8 mouse cellular contexts compared by ENCODE assay signal in the genomic region with DNA sequence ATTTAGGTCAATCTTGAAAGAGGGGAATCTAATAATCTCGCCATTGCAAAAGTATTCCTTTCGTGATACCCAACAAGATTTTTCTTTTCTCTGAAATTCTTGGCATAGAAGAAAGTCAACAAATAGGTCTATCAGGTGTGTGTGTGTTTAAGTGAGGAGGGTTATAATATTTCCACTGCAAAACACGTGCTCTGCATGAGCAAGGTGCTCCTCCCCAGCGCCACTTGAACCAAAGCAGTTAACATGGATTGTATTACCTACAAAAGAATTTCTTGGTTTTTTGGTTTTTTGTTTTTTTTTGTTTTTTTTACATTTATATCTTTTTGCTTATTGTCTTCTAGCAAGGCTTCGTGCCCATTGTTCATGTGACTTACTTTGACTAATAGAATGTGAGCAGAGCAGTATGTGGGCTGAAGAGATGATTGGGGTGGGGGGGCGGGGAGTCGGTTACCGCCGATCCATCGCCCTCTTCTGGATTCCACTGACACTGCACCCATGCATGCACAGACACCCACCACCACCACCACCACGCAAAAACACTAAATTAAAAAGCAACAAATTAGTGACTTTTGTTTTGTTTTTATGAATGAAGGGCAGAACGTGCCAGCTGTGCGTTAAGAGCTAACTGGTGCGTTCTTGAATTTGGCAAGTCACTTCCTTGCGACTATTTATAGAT. TPM values are rescaled to one million over a fixed set of nuclear protein-coding genes. Genes with fewer than 3 reads are reported as not detected.
A peak's percentile ranks its signal among the peaks of the same experiment; 100 is the strongest.
DNase-seq lines count a peak whose midpoint lies in the region; ATAC-seq and TF ChIP-seq lines count a peak whose summit lies in the region.

No protein-coding gene starts in this region.

- ATAC-seq in embryonic facial prominence, embryonic 13.5 days (ENCODE audit: insufficient number of reproducible peaks, insufficient read depth, low FRiP score, low TSS enrichment, low read depth) = 0 out of 2 replicates have a peak, but pooled peaks have one; percentile 63
- peak; percentile 48 for ATAC-seq in lung, postnatal 0 days
- no peak; the same call in 1 of the 2 replicates for ATAC-seq in megakaryocyte-erythroid progenitor cell, adult 5-6 weeks (replicated peaks; ENCODE audit: low FRiP score, low TSS enrichment, poor library complexity, severe bottlenecking)

- intact Hi-C loops in heart, postnatal 10 days (cut with DNase I) = loop anchor here (2.0 kb wide), 2 partner anchors 23 to 51 kb away; a partner anchor contains a TSS

- peak overlapping the region; percentile 91 for H3K9ac ChIP-seq in ES-Bruce4 (ENCODE audit: low read depth, poor library complexity, severe bottlenecking)
- peak overlapping the region; percentile 98 for H3K9ac ChIP-seq in embryonic facial prominence, embryonic 13.5 days
- peak overlapping the region; percentile 97 for H3K9ac ChIP-seq in lung, postnatal 0 days (replicated peaks; ENCODE audit: low read depth)

- peak overlapping the region; percentile 84 for H3K4me2 ChIP-seq in embryonic facial prominence, embryonic 13.5 days
- peak overlapping the region; percentile 94 for H3K4me2 ChIP-seq in lung, postnatal 0 days (replicated peaks; ENCODE audit: low read depth, low read length)

- DNase-seq in adrenal gland, postnatal 36 days = peak; percentile 66 to 80
- DNase-seq in heart, postnatal 10 days = peak; percentile 59 to 80
- peak; percentile 88 to 90 for DNase-seq in kidney, postnatal 4 days
- peak; percentile 81 for DNase-seq in lung, postnatal 0 days (ENCODE audit: low spot score)
- peak; percentile 75 for DNase-seq in retina, postnatal 1 day

- 24% methylated on average over 15 of the region's 15 CpGs for WGBS in embryonic facial prominence, embryonic 13.5 days
- WGBS in lung, postnatal 0 days = 21% methylated on average over 15 of the region's 15 CpGs

- H3K27me3 ChIP-seq in ES-Bruce4 (ENCODE audit: control insufficient read depth, insufficient read depth, low read length, poor library complexity, severe bottlenecking) = no peaks in the 10 kb centered on the region; the same call in 1 of the 2 replicates
- H3K27me3 ChIP-seq in embryonic facial prominence, embryonic 13.5 days = no peaks in the 10 kb centered on the region
- no peaks in the 10 kb centered on the region for H3K27me3 ChIP-seq in lung, postnatal 0 days (replicated peaks; ENCODE audit: insufficient read depth, low read length)

- TF ChIP-seq CTCF in ES-Bruce4 (IDR thresholded peaks at IDR 0.05; ENCODE audit: low read depth, low read length) = peak; percentile 45
- TF ChIP-seq CTCF in lung, postnatal 0 days (IDR thresholded peaks at IDR 0.05) = peak; percentile 67

- peaks cover 3% of the 10 kb centered on the region for H3K4me1 ChIP-seq in ES-Bruce4 (ENCODE audit: control insufficient read depth, insufficient read depth, low read length)
- peaks cover 35% of the 10 kb centered on the region for H3K4me1 ChIP-seq in embryonic facial prominence, embryonic 13.5 days
- H3K4me1 ChIP-seq in lung, postnatal 0 days (ENCODE audit: insufficient read depth, low read depth, low read length) = peaks cover 11% of the 10 kb centered on the region

- H3K36me3 ChIP-seq in ES-Bruce4 (ENCODE audit: control insufficient read depth, insufficient read depth, low read length, poor library complexity, severe bottlenecking) = no peaks in the 10 kb centered on the region
- peaks cover 4% of the 10 kb centered on the region; the same call in 1 of the 2 replicates for H3K36me3 ChIP-seq in embryonic facial prominence, embryonic 13.5 days
- no peaks in the 10 kb centered on the region for H3K36me3 ChIP-seq in lung, postnatal 0 days (ENCODE audit: insufficient read depth, low read length)

- H3K9me3 ChIP-seq in ES-Bruce4 (replicated peaks; ENCODE audit: control insufficient read depth, insufficient read depth, low read length, poor library complexity, severe bottlenecking) = no peaks in the 10 kb centered on the region
- H3K9me3 ChIP-seq in embryonic facial prominence, embryonic 13.5 days = no peaks in the 10 kb centered on the region
- H3K9me3 ChIP-seq in lung, postnatal 0 days (ENCODE audit: low read length) = no peaks in the 10 kb centered on the region

- H3K27ac ChIP-seq in ES-Bruce4 (ENCODE audit: insufficient read depth, low read length) = no peak overlapping the region
- peak overlapping the region; percentile 99 for H3K27ac ChIP-seq in embryonic facial prominence, embryonic 13.5 days
- peak overlapping the region; percentile 97; the same call in 1 of the 2 replicates for H3K27ac ChIP-seq in lung, postnatal 0 days (ENCODE audit: low read length)

- H3K4me3 ChIP-seq in ES-Bruce4 (ENCODE audit: low read depth, low read length) = peak overlapping the region; percentile 62
- peak overlapping the region; percentile 79 for H3K4me3 ChIP-seq in embryonic facial prominence, embryonic 13.5 days
- H3K4me3 ChIP-seq in lung, postnatal 0 days (ENCODE audit: low read depth, low read length) = peak overlapping the region; percentile 94

- no peak for TF ChIP-seq EP300 in ES-Bruce4 (IDR thresholded peaks at IDR 0.05; ENCODE audit: insufficient read depth, low read depth, low read length)
- TF ChIP-seq EP300 in lung, postnatal 0 days (IDR thresholded peaks at IDR 0.05) = no peak

- no peak for TF ChIP-seq POLR2A in ES-Bruce4 (IDR thresholded peaks at IDR 0.05; ENCODE audit: insufficient read depth, low read length)

RNA-seq across cellular contexts. Expression of a gene that starts 0.7 kb away (rescaled TPM):
- polyA plus RNA-seq in ES-Bruce4 (2011; ENCODE audit: insufficient read depth, insufficient read length, low read depth, missing spikeins) = 12.3 and 13.7 TPM in 2 replicates
- total RNA-seq in adrenal gland, postnatal 36 days (2021) = 10 to 100 TPM; 24.8 to 31.0 TPM
- 75.1 and 84.9 TPM in 2 replicates for polyA plus RNA-seq in embryonic facial prominence, embryonic 13.5 days (2015; fragmentation: Nextera tagmentation; extraction: Ambion mirVana)
- 10 to 100 TPM; 29.2 to 30.0 TPM for total RNA-seq in heart, postnatal 10 days (2021)
- polyA plus RNA-seq in lung, postnatal 0 days (2015; fragmentation: Nextera tagmentation; extraction: Ambion mirVana) = 26.1 and 27.2 TPM in 2 replicates
- total RNA-seq in megakaryocyte-erythroid progenitor cell, adult 5-6 weeks (2014; fragmentation: Nextera tagmentation) = 13.3 and 15.1 TPM in 2 replicates
- 0.76 and 2.6 TPM in 2 replicates for total RNA-seq in megakaryocyte-erythroid progenitor cell, adult 5-6 weeks (2017)

RNA-seq across cellular contexts. Expression of a gene that starts 51.1 kb away (rescaled TPM):
- polyA plus RNA-seq in ES-Bruce4 (2011; ENCODE audit: insufficient read depth, insufficient read length, low read depth, missing spikeins) = 42.2 and 42.4 TPM in 2 replicates
- 10 to 100 TPM; 34.4 to 35.9 TPM for total RNA-seq in adrenal gland, postnatal 36 days (2021)
- 37.2 and 38.8 TPM in 2 replicates for polyA plus RNA-seq in embryonic facial prominence, embryonic 13.5 days (2015; fragmentation: Nextera tagmentation; extraction: Ambion mirVana)
- 10 to 100 TPM; 25.7 to 28.2 TPM for total RNA-seq in heart, postnatal 10 days (2021)
- 24.2 and 25.8 TPM in 2 replicates for polyA plus RNA-seq in lung, postnatal 0 days (2015; fragmentation: Nextera tagmentation; extraction: Ambion mirVana)
- 53.1 and 58.0 TPM in 2 replicates for total RNA-seq in megakaryocyte-erythroid progenitor cell, adult 5-6 weeks (2014; fragmentation: Nextera tagmentation)
- 69.0 and 72.8 TPM in 2 replicates for total RNA-seq in megakaryocyte-erythroid progenitor cell, adult 5-6 weeks (2017)
